Mouse (Mus musculus) myocyte (in vitro differentiated cells): ENCODE measurements around the gene Dmxl2. TPM values are rescaled to one million over a fixed set of nuclear protein-coding genes. Genes with fewer than 3 reads are reported as not detected.

Experiments used
- H3K27me3 ChIP-seq: one replicate; pipeline ENCODE4 v1.6.1; 2011; ENCODE audit not compliant: control insufficient read depth, insufficient read depth, insufficient read length
- H3K36me3 ChIP-seq: one replicate; pipeline ENCODE4 v1.6.1; 2011; ENCODE audit not compliant: control insufficient read depth, insufficient read depth
- H3K4me2 ChIP-seq: one replicate; pipeline ENCODE4 v1.6.1; 2011; ENCODE audit warnings: low read depth, control low read depth
- H3K4me3 ChIP-seq: one replicate; pipeline ENCODE4 v1.5.1; 2011; ENCODE audit warnings: mild to moderate bottlenecking, control low read depth, moderate library complexity
- H3K79me2 ChIP-seq: one replicate; pipeline ENCODE4 v1.6.1; 2011; ENCODE audit not compliant: control insufficient read depth, insufficient read depth
- H3ac ChIP-seq: one replicate; pipeline ENCODE4 v1.6.1; 2011; ENCODE audit not compliant: control insufficient read depth, insufficient read length
- CEBPB ChIP-seq: IDR thresholded peaks from 2 replicates; pipeline ENCODE4 v1.6.1; 2011; ENCODE audit warnings: mild to moderate bottlenecking, moderate library complexity; ENCODE audit not compliant: poor library complexity, insufficient read depth, severe bottlenecking
- E2F4 ChIP-seq: IDR thresholded peaks from one replicate; pipeline ENCODE4 v1.6.1; 2011; ENCODE audit warnings: mild to moderate bottlenecking, control low read depth, moderate library complexity; ENCODE audit not compliant: insufficient read depth
- MAX ChIP-seq: IDR thresholded peaks from one replicate; pipeline ENCODE4 v1.6.1; 2011; ENCODE audit warnings: low read depth, mild to moderate bottlenecking, control low read depth
- MYOD1 ChIP-seq, 3 experiments: IDR thresholded peaks; one replicate each; pipeline ENCODE4 v1.6.1; 2011; ENCODE audit warnings: control low read depth in 2 of 3, low read depth in 2 of 3, mild to moderate bottlenecking in 2 of 3, moderate library complexity in 1 of 3; ENCODE audit not compliant: insufficient read length in 2 of 3, control insufficient read depth in 1 of 3
- MYOG ChIP-seq, 3 experiments: IDR thresholded peaks; one replicate each; pipeline ENCODE4 v1.6.1; 2011; ENCODE audit warnings: control low read depth in 2 of 3, low read depth in 2 of 3, mild to moderate bottlenecking in 2 of 3; ENCODE audit not compliant: insufficient read length in 2 of 3, control insufficient read depth in 1 of 3, insufficient read depth in 1 of 3
- POLR2A ChIP-seq: IDR thresholded peaks from one replicate; pipeline ENCODE4 v1.6.1; 2011; ENCODE audit warnings: low read depth, mild to moderate bottlenecking, control low read depth, moderate library complexity; ENCODE audit not compliant: insufficient read length
- POLR2AphosphoS2 ChIP-seq: IDR thresholded peaks from one replicate; pipeline ENCODE4 v1.6.1; 2011; ENCODE audit warnings: low read depth, control low read depth; ENCODE audit not compliant: insufficient read length
- REST ChIP-seq: IDR thresholded peaks from one replicate; pipeline ENCODE4 v1.6.1; 2011; ENCODE audit warnings: mild to moderate bottlenecking, control low read depth, moderate library complexity; ENCODE audit not compliant: insufficient read depth, insufficient read length
- SRF ChIP-seq: IDR thresholded peaks from one replicate; pipeline ENCODE4 v1.6.1; 2011; ENCODE audit warnings: low read depth; ENCODE audit not compliant: control insufficient read depth, insufficient read length
- TCF12 ChIP-seq: IDR thresholded peaks from one replicate; pipeline ENCODE4 v1.6.1; 2011; ENCODE audit warnings: mild to moderate bottlenecking, control low read depth; ENCODE audit not compliant: poor library complexity, insufficient read depth, severe bottlenecking
- TCF3 ChIP-seq: IDR thresholded peaks from one replicate; pipeline ENCODE4 v1.6.1; 2011; ENCODE audit warnings: low read depth, control low read depth; ENCODE audit not compliant: insufficient read length
- USF1 ChIP-seq: IDR thresholded peaks from one replicate; pipeline ENCODE4 v1.6.1; 2011; ENCODE audit warnings: low read depth, mild to moderate bottlenecking, control low read depth, moderate library complexity
- polyA plus RNA-seq: library from polyadenylated mRNA; unstranded; fragments of >200 nt; fragmentation: generic; extraction: Trizol; gene quantifications from one replicate; pipeline ENCODE4 v1.2.1, GENCODE M21; 2012; ENCODE audit warnings: missing spikeins

Dmxl2 gene
- polyA plus RNA-seq, 1 experiment, result 0.22 TPM

DNA sequence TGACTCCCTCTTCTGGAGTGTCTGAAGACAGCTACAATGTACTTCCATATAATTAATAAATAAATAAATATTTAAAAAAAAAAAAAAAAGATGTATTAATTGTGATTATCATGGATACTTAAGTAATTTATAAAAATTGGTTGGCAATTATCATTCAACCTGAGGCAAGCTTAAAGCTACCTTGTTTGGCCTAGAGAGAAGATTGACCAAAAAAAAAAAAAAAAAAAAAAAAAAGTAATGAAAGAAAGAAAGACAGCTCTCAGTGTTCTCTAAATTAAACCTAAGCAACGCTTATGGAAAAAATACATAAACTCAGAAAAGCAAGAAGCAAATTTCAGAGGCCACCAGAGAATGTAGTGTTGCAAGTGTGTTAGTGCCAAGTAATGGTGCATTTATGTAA, 22.4 kb downstream of the Dmxl2 start:
- Histone ChIP-seq H3K79me2 (no peaks in the 10 kb centered on the region), H3K36me3 (no peaks in the 10 kb centered on the region), H3ac (no peak overlapping the region), H3K4me3 (no peak overlapping the region), H3K4me2 (no peak overlapping the region), H3K27me3 (no peaks in the 10 kb centered on the region)
- TF ChIP-seq POLR2A, result no peak
- no peak for TF ChIP-seq USF1
- TF ChIP-seq CEBPB, result no peak
- TF ChIP-seq E2F4, result no peak
- TF ChIP-seq REST, result no peak
- no peak for TF ChIP-seq SRF

DNA sequence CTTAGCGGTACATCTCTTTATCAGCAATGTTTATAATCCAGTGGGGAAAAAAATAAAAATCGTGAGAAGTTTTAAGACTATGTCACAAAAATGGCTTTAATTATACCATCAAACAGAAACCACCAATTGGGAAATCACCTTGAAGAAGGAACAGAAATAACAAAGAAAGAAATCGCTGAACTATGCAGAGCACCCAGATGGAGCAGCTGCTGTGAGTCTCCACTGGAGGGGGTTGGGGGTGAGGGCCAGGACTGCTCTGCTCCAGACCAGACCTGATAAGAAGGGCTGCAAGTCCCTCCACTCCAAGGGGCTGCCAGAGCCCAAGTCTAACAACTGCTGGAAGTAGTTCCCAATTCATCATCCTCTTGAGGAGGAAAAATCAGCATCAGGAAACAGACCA, 23.3 kb downstream of the Dmxl2 start:
- Histone ChIP-seq H3ac (no peak overlapping the region), H3K4me2 (no peak overlapping the region), H3K36me3 (no peaks in the 10 kb centered on the region), H3K79me2 (no peaks in the 10 kb centered on the region), H3K4me3 (no peak overlapping the region), H3K27me3 (no peaks in the 10 kb centered on the region)
- TF ChIP-seq USF1 (no peak), MAX (no peak), SRF (no peak), E2F4 (no peak), CEBPB (no peak), TCF12 (no peak), MYOD1 (IDR thresholded peaks at IDR 0.05; ENCODE audit: control insufficient read depth in 1 of 3, insufficient read length in 2 of 3, low read depth in 2 of 3) (no peak), POLR2AphosphoS2 (no peak), MYOG (IDR thresholded peaks at IDR 0.05; ENCODE audit: control insufficient read depth in 1 of 3, insufficient read depth in 1 of 3, insufficient read length in 2 of 3, low read depth in 2 of 3) (no peak), REST (no peak), POLR2A (no peak), TCF3 (no peak)

DNA sequence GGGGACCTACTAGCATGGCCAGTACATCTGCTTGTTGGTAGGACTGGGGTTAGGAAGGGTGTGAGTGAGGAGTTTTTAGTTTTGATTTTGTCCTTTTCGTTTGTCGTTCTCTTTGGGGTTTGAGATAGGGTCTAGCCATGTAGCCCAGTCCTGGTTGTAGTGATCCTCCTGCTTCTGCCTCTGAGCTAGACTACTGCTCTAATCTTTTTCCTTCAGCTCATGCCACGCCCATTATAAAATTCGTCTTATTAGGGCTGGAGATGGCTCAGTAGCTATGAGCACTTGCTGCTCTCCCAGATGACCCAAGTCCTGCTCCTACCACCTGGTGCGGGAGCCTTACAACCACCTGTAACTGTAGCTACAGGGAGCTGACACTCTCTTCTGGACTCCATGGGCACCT, 26.9 kb downstream of the Dmxl2 start:
- Histone ChIP-seq H3ac (no peak overlapping the region), H3K79me2 (no peaks in the 10 kb centered on the region), H3K27me3 (no peaks in the 10 kb centered on the region), H3K4me2 (no peak overlapping the region), H3K36me3 (no peaks in the 10 kb centered on the region), H3K4me3 (no peak overlapping the region)
- TF ChIP-seq CEBPB, result no peak
- no peak for TF ChIP-seq SRF
- no peak for TF ChIP-seq TCF3
- no peak for TF ChIP-seq E2F4
- TF ChIP-seq TCF12, result no peak
- TF ChIP-seq MYOG (IDR thresholded peaks at IDR 0.05; ENCODE audit: control insufficient read depth in 1 of 3, insufficient read depth in 1 of 3, insufficient read length in 2 of 3, low read depth in 2 of 3), result no peak

DNA sequence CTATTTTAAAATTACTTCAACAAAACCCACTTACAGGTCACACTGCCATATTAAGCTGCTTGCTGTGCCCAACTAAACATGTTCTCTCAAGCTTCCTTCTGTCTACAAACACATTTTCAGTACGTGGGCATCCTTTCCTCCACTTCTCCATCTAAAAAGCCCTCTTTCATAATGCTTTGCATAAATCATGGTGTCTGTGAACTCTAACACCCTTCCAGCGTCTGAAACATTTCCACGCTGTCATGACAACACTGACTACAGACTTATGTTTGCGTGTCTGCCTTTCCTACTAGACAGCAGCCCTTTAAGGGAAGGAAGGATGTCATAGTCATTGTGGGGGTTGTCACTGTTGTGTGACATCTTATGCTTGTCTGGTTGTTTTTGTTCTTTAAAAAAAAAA, 27.4 kb downstream of the Dmxl2 start:
- no peak overlapping the region for H3ac ChIP-seq
- H3K4me3 ChIP-seq, result no peak overlapping the region
- H3K36me3 ChIP-seq, result no peaks in the 10 kb centered on the region
- H3K4me2 ChIP-seq, result no peak overlapping the region
- TF ChIP-seq MYOD1 (IDR thresholded peaks at IDR 0.05; ENCODE audit: control insufficient read depth in 1 of 3, insufficient read length in 2 of 3, low read depth in 2 of 3) (no peak), E2F4 (no peak), USF1 (no peak), TCF3 (no peak), MYOG (IDR thresholded peaks at IDR 0.05; ENCODE audit: control insufficient read depth in 1 of 3, insufficient read depth in 1 of 3, insufficient read length in 2 of 3, low read depth in 2 of 3) (no peak), TCF12 (no peak), POLR2A (no peak), REST (no peak), POLR2AphosphoS2 (no peak), MAX (no peak)
- no peaks in the 10 kb centered on the region for H3K79me2 ChIP-seq
- no peaks in the 10 kb centered on the region for H3K27me3 ChIP-seq

DNA sequence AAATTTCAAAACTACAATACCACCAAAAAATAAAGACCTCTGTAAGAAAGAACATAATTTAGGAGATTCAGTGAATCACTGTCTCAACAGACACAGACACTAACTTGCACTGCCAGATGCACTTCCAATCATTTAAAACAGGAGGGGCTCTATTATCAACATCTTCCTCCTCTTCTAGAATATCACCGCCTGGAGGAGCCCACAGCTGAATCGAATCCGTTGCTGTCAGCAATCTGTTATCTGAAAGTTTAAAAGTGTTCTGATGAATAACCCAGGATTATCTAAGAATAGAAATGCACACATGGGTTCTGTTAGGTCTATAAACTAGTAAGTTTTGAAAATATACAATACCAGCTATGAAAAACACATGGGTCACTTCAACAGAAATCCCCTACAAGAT, 28.6 kb downstream of the Dmxl2 start:
- no peaks in the 10 kb centered on the region for H3K36me3 ChIP-seq
- H3K4me2 ChIP-seq, result no peak overlapping the region
- TF ChIP-seq E2F4 (no peak), TCF3 (no peak)
- H3K27me3 ChIP-seq, result no peaks in the 10 kb centered on the region
- no peak overlapping the region for H3ac ChIP-seq
- H3K79me2 ChIP-seq, result no peaks in the 10 kb centered on the region
- no peak overlapping the region for H3K4me3 ChIP-seq
